Mouse (Mus musculus) natural killer cell, adult 2 months (primary cell): ENCODE data around the gene Ngdn.
"Not testable (repeated sequence)": the region's sequence is repeated elsewhere in the genome, so short reads cannot be mapped to it uniquely, and the experiment has no call there.

Source experiments
- DNase-seq, 2 experiments: peaks; one replicate each; pipeline ENCODE4 v3.0.0; 2022; ENCODE audit warnings: low spot score in 2 of 2

The Ngdn gene

GRCm38 (mm10) chr14:55014991-55015766 is at the start of gene Ngdn:
TSS of gene Ngdn (plus strand) at chr14:55015454.
- peak; percentile 97 for DNase-seq

GRCm38 (mm10) chr14:54965631-54966030 is 49.6 kb upstream of the Ngdn start:
- DNase-seq: no peak

- DNase-seq: no peak
Measured at GRCm38 (mm10) chr14:54966320-54966977, 48.8 kb upstream of the Ngdn start, which contains the start of gene Myh6. TSS of gene Myh6 (minus strand) at chr14:54966927.

- DNase-seq: no peak
Measured at GRCm38 (mm10) chr14:54967874-54968273, 47.4 kb upstream of the Ngdn start.

- DNase-seq: no peak
Measured at GRCm38 (mm10) chr14:54968344-54968743, 46.9 kb upstream of the Ngdn start.

- not testable (repeated sequence) for DNase-seq
Measured at GRCm38 (mm10) chr14:54972786-54973185, 42.5 kb upstream of the Ngdn start.

- no peak for DNase-seq
Measured at GRCm38 (mm10) chr14:54974068-54974791, 41.0 kb upstream of the Ngdn start.

- DNase-seq: no peak
Measured at GRCm38 (mm10) chr14:54976633-54977032, 38.6 kb upstream of the Ngdn start, which contains the start of gene Gm17428. TSS of gene Gm17428 (plus strand) at chr14:54976933.

GRCm38 (mm10) chr14:54978664-54979063 is 36.6 kb upstream of the Ngdn start:
- DNase-seq: no peak

GRCm38 (mm10) chr14:54981934-54982333 is 33.3 kb upstream of the Ngdn start:
- no peak for DNase-seq

- DNase-seq: not testable (repeated sequence)
Measured at GRCm38 (mm10) chr14:54988350-54988874, 26.8 kb upstream of the Ngdn start.

- DNase-seq: no peak
Measured at GRCm38 (mm10) chr14:54988882-54989281, 26.4 kb upstream of the Ngdn start.

- no peak for DNase-seq
Measured at GRCm38 (mm10) chr14:54989886-54990441, 25.3 kb upstream of the Ngdn start.

- DNase-seq: no peak
Measured at GRCm38 (mm10) chr14:54992196-54992595, 23.1 kb upstream of the Ngdn start.

- DNase-seq: no peak
Measured at GRCm38 (mm10) chr14:54993636-54994035, 21.6 kb upstream of the Ngdn start.

GRCm38 (mm10) chr14:54994136-54994868 is 21.0 kb upstream of the Ngdn start, which contains the start of gene Myh7:
TSS of gene Myh7 (minus strand) at chr14:54994626.
- DNase-seq: no peak

- DNase-seq: no peak
Measured at GRCm38 (mm10) chr14:54994869-54995186, 20.4 kb upstream of the Ngdn start.

- no peak for DNase-seq
Measured at GRCm38 (mm10) chr14:54995457-54996138, 19.7 kb upstream of the Ngdn start.

- no peak for DNase-seq
Measured at GRCm38 (mm10) chr14:54996793-54997192, 18.5 kb upstream of the Ngdn start.

GRCm38 (mm10) chr14:54997297-54997696 is 18.0 kb upstream of the Ngdn start:
- DNase-seq: no peak

GRCm38 (mm10) chr14:54998680-54999079 is 16.6 kb upstream of the Ngdn start:
- DNase-seq: no peak
